Mouse (Mus musculus) frontal cortex, postnatal 10 days (tissue): ENCODE measurements around the gene Sgms1.

Source experiments
- DNase-seq, 2 experiments: peaks; one replicate each; pipeline ENCODE4 v3.0.0; 2022; ENCODE audit warnings: low spot score in 2 of 2, mixed read lengths in 1 of 2

Sgms1 gene

DNA sequence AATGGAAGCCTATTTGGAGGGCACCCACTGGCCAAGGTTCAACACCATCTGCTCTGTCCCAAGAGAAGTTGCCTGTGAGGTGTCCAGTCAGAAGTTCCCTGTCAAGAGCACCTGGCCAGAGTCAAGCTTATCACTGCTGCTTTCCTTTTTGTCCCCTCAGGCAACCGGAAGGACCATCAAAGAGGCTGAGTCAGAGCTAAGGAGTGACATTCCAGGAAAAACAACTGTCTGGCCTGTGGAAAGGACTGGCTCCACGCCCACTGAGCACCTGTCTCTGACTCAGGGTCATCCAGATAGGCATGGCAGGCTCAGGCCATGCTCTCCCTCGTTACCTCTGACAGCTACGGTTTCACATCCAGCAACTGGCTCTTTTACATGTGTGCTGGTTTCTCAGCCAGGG lies 147.4 kb downstream of the Sgms1 start:
- DNase-seq, result no peak

DNA sequence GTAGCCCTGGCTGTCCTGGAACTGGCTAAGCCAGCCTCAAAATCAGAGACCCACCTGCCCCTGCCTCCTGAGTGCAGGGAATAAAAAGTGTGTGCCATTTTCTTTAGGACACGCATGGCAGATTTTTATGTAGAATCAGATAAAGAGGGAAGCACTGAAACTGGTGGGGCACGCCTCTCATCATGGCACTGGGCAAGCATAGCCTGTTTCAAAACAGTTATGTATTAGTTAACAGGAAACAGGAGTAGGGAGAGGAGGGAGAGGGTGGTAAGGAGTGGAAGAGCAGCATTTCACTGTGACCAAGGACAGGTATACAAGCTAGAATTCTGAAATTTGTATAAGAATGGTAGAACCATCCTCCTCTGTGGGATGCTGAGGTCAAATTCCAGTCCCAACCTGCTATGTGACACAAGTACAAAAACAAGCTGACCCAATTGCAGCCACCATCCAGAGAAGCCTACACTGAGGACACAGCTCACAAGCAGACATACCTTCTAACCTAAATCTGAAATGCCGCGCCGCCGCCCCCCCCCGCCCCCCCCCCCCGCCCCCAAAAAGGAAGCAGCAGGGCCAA lies 149.0 kb downstream of the Sgms1 start:
- no peak for DNase-seq

DNA sequence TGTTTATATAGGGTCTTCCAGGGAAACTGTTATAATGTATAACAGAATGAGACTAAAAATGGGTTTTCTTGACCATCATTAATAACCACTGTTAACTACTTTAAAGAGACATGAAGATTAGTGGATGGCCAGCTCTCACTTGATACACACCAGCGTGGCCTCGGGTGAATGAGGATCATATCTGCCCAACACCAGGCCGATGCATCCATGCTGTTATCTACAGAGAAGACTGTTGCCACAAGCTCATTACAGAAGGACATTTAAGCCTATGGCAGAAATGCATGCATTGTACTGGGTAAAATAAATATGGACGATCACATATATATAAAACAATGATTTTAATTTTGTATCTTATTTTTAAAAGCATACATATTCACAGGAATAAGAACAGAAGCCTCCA lies 149.6 kb downstream of the Sgms1 start:
- DNase-seq, result no peak

DNA sequence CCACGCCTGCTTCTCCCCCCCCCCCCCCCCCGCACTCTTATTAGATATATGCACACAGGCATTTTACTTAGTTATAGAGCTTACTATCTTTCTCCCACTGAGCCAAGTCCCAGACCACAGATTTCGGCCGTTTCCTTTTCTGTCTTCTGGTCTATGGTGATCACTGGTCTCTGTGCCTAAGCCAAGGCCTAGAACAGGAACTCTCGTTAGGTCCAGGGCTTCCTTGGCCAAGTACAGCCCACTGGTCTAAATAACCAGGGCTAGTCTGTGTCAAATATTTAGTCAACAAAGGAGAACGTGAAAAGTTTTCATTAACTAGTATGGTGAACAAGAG lies 150.1 kb downstream of the Sgms1 start:
- no peak for DNase-seq

DNA sequence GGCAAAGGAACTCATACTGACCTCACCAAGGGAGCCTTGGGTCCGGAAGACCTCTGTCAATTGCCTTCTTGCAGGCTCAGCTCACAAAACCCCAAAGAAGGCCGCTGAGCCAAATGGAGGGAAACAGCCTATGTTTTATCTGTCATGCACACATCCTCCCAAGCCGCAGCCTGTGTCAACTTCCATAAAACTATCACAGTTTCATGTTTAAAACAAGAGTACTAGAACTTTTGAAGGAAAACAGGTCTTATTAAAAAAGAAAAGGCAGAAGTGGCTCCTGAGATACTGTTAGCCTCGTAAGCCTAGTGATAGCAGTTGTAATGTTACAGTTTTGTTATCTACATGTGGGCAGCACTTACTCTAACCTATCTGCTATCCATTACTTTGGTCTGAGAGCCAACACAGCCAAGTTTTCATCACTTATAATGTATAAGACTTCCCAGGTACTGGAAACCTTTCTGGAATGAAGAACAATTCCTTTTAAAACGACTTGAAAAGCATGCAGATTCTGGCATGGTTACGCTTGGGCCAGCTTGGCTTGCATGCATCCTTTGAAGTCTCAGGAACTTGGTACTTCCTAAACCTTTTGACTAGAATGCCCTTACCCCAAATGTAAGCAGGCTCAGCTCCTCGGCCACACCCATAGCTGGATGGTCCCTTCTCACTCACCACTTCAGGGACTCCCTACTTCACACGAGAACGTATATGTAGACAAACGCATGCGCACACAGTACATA lies 150.6 kb downstream of the Sgms1 start:
- no peak for DNase-seq

DNA sequence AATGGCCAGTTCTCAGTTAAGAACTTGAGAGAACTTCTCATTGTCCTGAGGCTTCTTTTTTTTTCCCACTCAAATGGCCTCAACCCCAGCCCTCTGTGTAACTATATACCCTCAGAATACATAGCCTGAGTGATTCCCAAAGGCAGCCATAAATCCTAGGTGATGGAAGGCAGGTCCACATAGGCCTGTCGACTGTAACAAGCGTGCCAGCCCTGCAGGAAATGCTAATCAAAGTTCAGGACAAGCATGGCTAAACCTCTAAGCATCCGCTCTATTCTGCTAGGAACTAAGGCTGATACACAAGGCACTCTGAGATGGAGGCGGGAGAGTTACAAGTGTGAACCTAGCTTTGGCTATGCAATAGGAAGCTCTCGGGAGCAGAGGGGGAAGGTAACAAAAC lies 151.8 kb downstream of the Sgms1 start:
- DNase-seq, result no peak

DNA sequence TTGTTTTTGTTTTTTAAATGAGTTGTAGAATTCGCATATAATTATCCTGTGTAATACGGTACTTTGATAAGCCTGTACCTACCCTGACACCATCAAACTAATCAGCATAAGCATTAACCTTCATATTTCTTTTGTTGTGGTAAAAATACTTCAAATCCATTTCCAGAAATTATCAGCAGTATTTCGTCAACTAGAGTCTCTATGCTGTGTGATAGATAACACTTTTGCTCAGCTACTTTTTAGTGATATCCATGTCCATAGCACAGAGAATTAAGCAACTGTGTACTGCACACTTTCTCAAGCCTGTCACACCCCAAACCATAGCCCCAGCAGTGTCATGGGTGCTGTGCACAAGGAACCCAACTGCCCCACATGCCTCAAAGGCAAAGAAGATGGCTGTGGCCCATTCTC lies 152.3 kb downstream of the Sgms1 start:
- DNase-seq, result no peak

DNA sequence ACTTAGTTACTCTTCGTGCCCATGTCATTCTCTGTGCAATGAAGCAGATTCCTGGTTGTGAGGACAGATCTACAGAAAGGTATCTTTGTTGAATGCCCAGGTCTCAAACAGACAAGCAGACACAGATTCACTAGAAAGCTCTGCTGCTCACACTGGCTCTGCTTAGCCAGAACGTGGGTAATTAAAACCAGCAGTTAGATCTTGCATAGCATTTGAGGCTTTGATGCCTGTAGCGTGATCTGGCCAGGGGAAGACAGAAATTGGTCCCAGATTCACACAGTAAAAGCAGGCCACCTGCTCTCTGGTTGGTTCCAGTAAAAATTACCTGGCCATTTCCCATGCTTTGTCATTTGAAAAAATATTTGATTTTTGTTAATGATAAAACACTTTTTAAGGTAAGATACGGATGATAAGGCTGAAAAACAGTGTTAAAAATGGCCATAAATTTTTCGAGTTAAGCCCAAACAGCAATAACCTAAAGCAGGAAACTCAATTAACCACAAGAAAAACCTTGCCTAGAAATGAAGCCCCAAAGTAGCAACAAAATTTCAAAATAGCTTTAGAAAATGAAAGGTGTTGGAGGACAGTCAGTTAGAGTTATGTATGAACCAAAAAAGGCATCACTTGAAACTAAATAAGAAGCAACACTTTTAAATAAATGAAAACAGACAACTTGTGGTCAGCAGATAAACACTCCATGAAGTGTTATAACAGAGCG lies 154.6 kb downstream of the Sgms1 start:
- DNase-seq, result no peak

DNA sequence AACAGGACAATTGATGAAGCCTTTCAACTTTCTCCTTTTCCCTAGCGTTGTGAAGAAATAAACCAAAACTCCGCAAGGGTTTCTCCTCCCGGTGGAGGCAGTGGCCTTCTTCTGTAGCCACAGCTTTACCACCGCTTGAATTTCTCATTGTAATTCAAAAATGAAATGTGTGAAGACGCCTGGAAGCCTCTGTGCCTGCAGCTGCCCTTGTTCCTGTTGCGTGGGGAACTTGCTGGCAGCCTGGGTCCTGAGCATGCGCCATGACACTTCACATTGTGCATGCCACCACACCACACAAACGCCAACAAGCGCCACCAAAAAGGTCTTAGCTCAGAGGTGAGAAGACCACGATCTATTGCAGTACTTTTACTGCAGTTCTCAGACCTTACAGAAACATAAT lies 158.2 kb downstream of the Sgms1 start:
- no peak for DNase-seq

DNA sequence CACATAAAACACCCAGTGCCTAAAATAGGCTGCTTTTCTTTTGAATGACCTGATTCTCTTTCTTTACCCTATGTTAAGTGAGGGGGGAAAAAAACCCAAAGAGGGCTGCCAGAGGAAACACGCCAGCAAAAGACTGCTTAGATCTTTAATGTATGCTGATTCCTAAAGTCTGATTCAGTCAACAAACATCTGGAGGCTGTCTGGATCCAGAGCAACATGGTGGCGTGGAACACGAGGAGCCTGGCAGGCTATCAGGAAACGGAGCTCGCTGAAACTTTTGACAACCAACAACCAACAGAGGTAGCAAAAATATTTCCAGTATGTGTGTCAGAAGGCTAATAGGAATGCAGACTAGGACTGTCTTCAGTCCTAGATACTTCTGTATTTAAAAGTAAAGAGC lies 158.7 kb downstream of the Sgms1 start:
- no peak for DNase-seq

DNA sequence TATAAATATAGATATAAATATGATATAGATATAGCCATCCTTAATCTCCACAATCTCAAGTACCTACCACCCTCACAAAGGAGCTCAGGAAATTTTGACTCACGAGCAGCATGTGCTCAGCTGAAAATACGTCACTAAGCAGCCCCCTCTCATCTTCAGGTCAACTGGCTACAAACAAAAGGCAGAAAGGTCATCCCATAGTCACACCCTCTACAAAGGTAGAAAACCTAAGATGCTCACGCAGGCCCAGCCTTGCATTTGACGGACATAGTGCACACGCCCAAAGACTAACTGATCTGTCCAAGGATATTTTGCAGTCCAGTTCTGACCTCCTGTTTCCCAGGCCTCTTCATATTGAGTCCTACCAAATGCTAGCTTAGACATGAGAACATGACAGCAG lies 159.2 kb downstream of the Sgms1 start:
- no peak for DNase-seq

DNA sequence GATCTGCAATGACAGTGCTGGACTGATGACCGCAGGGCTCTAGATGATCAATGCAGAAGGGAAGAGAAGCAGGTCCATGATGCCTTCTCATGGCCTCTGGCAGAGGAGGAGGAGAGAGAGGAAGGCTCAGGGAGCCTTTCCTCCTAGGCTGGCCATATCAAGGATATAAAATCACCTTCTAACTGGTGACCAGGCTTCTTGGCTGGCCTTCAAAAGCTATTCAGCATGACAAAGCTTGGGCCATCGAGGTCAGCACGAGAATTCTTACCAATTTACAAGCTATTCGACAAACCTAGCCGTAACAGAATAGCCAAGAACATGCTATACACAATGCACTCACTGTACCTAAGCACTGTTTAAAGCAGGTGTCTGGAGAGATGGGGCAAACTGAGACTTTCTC lies 159.7 kb downstream of the Sgms1 start:
- DNase-seq, result no peak

DNA sequence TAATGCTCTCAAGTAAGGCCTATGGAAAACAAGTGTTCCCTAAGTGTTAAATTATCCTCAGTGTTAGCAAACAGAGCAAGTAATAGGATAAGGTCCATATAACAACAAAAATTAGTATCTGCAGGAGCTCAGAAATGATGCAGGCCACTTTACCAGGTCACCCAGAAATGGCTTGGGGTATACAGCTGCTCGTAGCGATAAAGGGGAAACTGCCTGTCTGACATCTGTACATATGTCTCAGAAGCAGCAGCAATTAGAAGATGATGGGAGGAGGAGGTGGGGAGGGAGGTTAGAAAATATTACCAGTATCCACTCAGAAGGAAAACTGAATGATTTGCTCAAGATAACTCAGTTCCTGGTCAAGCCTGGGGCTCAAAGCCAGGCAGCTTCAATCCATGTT lies 162.3 kb downstream of the Sgms1 start:
- no peak for DNase-seq

DNA sequence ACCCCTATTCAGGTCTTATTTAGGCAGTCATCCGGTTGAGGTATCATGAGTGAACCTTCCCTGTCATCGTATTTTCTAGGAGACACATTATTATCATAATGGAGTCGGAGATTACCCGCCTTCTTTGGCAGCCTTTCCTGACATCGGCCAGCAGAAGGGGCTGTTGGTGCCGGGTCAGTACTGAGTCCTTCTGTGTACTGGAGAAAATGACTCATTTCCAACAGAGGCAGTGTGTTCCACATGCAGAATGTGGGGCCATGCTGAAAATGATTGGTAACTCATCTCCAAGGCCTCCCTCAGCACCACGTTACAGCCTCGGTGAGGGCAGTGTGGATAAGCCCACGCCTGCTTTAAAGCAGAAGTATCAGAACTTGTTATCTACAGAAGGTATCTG lies 164.4 kb downstream of the Sgms1 start:
- no peak for DNase-seq

DNA sequence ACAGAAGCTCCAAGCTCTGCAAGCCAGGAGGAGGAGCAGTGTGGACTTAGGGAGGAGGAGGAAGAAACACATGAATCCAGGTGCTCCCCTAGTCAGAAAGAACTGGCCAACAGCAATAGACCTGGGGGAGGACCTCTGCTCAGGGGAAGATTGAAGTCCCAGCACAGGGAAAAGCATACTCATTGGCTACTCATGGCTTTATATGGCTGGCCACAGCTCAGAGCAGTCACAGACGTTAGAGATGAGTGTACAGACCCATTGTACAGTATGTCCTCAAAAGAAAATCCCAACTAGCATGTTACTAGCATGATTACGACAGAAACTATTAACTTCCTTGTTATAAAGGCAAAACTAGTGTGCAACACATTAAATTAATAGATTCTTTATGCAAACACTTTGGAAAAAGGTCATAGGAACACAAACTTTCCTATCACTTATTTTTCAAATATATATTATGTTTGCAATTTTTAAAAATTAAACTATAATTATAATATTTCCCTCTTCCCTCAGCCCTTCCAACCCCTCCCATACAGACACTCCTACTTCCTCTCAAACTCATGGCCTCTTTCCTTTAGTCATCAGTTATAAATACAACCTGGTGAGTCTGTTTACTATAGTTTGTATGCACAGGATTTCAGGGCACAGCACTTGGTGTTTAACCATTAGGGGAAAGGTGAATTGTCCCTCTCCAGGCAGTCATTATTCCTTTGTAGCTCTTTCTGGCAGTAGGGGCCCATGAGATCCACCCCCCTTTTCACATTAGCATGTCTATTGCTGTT lies 165.0 kb downstream of the Sgms1 start:
- DNase-seq, result no peak

DNA sequence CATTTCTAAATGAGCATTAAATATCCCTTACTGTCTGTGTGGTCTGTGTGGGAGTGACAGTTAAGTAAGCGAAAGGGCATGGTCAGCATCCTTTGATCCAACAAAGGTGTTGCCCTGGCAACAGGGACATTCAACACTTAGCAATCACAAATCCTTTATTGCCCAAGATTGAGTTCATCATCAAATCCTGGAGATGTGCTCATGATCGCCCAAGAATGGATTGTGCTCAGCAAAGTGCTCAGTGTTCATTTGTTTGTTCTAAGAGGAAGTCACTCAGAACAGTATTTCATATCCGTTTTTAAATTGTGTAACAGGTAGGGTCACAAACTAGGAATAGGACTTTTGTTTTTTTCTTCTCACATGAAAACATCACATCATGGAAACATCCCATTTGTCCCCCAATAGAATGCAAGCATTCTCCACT lies 165.8 kb downstream of the Sgms1 start:
- no peak for DNase-seq

DNA sequence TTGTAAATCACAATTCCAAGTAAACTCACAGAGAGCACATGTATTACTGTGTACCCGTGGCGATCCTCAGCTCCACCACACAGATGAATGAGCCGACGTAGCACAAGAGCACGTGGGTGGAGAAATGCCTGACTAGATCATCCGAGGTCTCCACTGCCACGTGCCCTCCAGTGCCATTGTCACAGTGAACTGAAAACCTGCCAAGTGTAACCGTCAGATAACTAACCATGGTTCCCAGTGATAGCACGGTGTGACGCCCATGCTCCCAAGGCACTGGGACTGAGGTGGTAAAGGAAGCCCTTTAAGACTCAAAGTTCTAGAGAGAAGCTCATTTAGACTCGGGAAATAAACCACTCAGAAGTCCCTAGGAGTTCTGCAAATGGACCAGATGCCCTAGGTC lies 167.4 kb downstream of the Sgms1 start:
- no peak for DNase-seq

DNA sequence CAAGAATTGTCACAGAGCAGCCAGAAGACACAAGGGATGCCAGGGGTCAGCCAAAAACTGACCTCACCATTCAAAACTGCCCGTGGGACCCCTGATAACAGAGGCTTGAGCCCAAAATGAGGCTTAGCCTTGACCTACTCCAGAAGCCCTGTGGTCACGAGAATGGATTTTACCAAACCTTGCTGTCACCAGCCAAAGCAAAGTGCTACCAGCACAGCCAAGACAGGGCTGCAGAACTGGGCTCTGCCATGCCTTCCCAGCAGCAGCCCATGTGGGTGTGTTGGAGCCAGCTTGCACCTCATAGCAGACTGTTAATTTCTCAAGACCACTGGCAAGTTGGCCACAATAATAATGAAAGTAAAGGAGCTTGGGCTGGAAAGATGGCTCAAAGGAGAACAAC lies 168.5 kb downstream of the Sgms1 start:
- DNase-seq, result no peak

DNA sequence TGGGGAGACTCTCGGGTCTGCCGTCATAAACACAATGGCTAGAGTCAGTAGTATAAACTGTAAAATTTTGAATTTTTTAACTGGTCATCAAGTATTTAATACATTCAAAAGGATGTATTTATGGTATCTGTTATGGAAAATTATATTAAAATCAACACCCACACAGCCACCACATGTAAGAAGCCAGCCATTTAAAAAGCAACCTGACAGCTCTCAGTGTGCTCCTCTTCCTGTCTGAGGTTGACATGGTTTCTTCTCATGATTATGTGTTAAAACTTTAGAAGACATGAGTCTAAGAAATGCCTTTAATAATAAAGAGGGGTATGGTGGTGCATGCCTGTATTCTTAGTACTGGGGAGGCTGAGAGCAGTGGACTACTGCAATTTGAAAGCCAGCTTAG lies 172.8 kb downstream of the Sgms1 start:
- DNase-seq, result no peak

DNA sequence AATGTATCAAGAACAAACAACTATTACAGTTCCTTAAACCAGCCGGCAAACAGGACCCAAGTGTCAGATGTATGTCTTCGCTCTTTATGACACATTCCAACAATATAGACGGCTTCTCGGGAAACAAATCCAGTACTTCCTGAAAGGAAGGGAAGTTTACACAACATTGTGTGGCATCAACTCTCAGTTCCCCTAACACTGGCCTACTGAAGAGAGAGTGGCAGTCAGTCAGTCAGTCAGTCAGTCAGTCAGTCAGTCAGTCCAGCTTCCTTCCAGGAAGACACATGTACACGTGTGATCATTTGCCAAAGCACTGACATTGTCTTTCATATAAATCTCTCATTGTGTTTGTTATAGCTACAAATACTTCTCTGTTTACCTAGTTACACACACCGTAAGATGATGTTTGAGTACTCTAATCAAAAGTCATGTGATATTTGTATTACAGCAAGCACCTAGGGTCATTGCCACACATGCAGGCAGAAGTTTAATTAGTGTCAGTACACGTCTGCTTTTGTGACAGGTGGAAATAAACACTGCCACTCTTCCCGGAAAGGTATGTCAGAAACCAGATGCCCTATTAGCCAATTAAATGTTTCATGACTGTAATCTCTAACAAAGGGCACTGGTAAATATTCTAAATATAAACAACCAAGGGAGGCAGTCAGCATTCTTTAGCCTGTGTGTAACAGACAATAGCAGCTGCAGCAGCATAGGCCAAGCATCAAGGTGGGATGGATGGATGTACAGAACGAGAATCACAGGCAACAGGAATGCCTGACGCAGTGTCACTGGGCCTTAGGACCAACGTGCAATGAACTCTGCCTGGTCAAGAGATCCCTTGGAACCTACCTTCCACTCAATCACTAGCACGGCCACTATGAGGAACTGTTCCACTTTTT lies 174.4 kb downstream of the Sgms1 start:
- no peak for DNase-seq

DNA sequence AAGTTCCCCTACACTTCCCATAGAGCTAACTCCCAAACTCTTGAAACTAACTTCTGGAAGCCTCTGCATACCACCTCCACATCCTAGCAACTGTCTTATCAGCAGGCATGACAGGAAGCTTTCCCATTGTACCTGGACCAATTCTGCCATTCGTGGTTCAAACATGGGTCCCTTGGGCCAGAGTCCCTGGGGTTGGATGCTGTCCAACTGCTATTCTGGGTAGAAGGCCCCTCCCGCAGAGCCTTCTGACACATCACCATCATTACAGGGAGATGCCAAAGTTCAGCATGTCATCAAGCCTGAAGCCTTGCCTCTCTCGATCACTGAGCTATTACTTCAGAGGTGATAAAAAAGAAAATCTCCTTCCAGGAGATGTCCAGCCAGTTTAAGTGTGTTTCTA lies 175.9 kb downstream of the Sgms1 start:
- no peak for DNase-seq

DNA sequence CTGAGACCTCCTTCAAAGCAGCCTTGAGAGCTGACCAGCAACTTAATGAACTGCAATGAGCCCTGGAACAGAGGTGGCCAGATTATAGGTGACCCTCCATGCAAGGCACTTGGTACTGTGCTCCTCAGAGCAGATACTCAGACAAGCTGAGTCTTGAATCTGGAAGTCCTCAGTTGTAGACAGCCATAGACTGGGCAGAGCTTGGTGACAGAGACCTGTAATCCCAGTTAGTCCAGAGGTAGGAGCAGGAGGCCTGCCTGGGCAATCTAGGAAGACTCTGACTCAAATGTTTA lies 178.3 kb downstream of the Sgms1 start:
- DNase-seq, result no peak
